Comparison of ENCODE assay signal across 8 mouse cellular contexts in genomic region chr10:75744017-75744416, GRCm38 (mm10). TPM values are rescaled to one million over a fixed set of nuclear protein-coding genes. Genes with fewer than 3 reads are reported as not detected.
DNase-seq lines count a peak whose midpoint lies in the region; ATAC-seq lines count a peak whose summit lies in the region.

No protein-coding gene starts in this region.

- H3K4me2 ChIP-seq in forebrain, embryonic 16.5 days (ENCODE audit: low read length): no peak overlapping the region
- H3K4me2 ChIP-seq in hindbrain, embryonic 11.5 days (replicated peaks; ENCODE audit: low read depth, low read length): no peak overlapping the region
- no peak overlapping the region for H3K4me2 ChIP-seq in lung, embryonic 16.5 days (ENCODE audit: low read depth, low read length)

- H3K4me1 ChIP-seq in forebrain, embryonic 16.5 days (replicated peaks; ENCODE audit: control insufficient read depth, insufficient read depth, low read length): peaks cover 10% of the 10 kb centered on the region
- H3K4me1 ChIP-seq in hindbrain, embryonic 11.5 days (replicated peaks; ENCODE audit: control insufficient read depth, insufficient read depth, low read length): no peaks in the 10 kb centered on the region
- H3K4me1 ChIP-seq in lung, embryonic 16.5 days (replicated peaks; ENCODE audit: control insufficient read depth, insufficient read depth, low read length): no peaks in the 10 kb centered on the region

- 43% methylated on average over 3 of the region's 3 CpGs for WGBS in forebrain, embryonic 16.5 days
- 44% methylated on average over 3 of the region's 3 CpGs for WGBS in hindbrain, embryonic 11.5 days
- WGBS in lung, embryonic 16.5 days: 39% methylated on average over 3 of the region's 3 CpGs

- peak overlapping the region; percentile 77 for H3K27ac ChIP-seq in forebrain, embryonic 16.5 days (ENCODE audit: low read length)
- no peak overlapping the region for H3K27ac ChIP-seq in hindbrain, embryonic 11.5 days (ENCODE audit: low read depth, low read length)
- H3K27ac ChIP-seq in lung, embryonic 16.5 days (ENCODE audit: low read length): no peak overlapping the region

- H3K9ac ChIP-seq in forebrain, embryonic 16.5 days (replicated peaks; ENCODE audit: low read depth, low read length): no peak overlapping the region
- no peak overlapping the region for H3K9ac ChIP-seq in hindbrain, embryonic 11.5 days (ENCODE audit: low read depth, low read length)
- H3K9ac ChIP-seq in lung, embryonic 16.5 days (ENCODE audit: low read length): no peak overlapping the region

- H3K4me3 ChIP-seq in forebrain, embryonic 16.5 days (replicated peaks; ENCODE audit: low read length): no peak overlapping the region
- no peak overlapping the region for H3K4me3 ChIP-seq in hindbrain, embryonic 11.5 days (ENCODE audit: low read depth, low read length)
- H3K4me3 ChIP-seq in lung, embryonic 16.5 days (ENCODE audit: low read length): no peak overlapping the region

- no peaks in the 10 kb centered on the region for H3K27me3 ChIP-seq in forebrain, embryonic 16.5 days (replicated peaks; ENCODE audit: control insufficient read depth, insufficient read depth, low read length)
- H3K27me3 ChIP-seq in hindbrain, embryonic 11.5 days (ENCODE audit: control insufficient read depth, insufficient read depth, low read length): no peaks in the 10 kb centered on the region
- H3K27me3 ChIP-seq in lung, embryonic 16.5 days (ENCODE audit: control insufficient read depth, insufficient read depth, low read depth, low read length): no peaks in the 10 kb centered on the region

- no peaks in the 10 kb centered on the region for H3K9me3 ChIP-seq in forebrain, embryonic 16.5 days (ENCODE audit: control insufficient read depth, low read length)
- H3K9me3 ChIP-seq in hindbrain, embryonic 11.5 days (ENCODE audit: control insufficient read depth, low read length): no peaks in the 10 kb centered on the region
- H3K9me3 ChIP-seq in lung, embryonic 16.5 days (ENCODE audit: control insufficient read depth, low read length): no peaks in the 10 kb centered on the region

- ATAC-seq in forebrain, embryonic 16.5 days: peak; percentile 93
- ATAC-seq in hindbrain, embryonic 11.5 days (ENCODE audit: low FRiP score): peak; percentile 78; the same call in 1 of the 2 replicates
- ATAC-seq in lung, embryonic 16.5 days (ENCODE audit: low read depth): peak; percentile 86

- peaks cover 20% of the 10 kb centered on the region for H3K36me3 ChIP-seq in forebrain, embryonic 16.5 days (ENCODE audit: control insufficient read depth, insufficient read depth)
- no peaks in the 10 kb centered on the region; the same call in 1 of the 2 replicates for H3K36me3 ChIP-seq in hindbrain, embryonic 11.5 days (ENCODE audit: control insufficient read depth, insufficient read depth, low read length)
- peaks cover 25% of the 10 kb centered on the region for H3K36me3 ChIP-seq in lung, embryonic 16.5 days (ENCODE audit: control insufficient read depth, insufficient read depth, low read length)

- DNase-seq in MN1 (ENCODE audit: low spot score): peak; percentile 75
- DNase-seq in cerebellum, adult 18-20 months: peak; percentile 86 to 91
- DNase-seq in hindbrain, embryonic 11.5 days (ENCODE audit: low spot score): peak; percentile 85
- peak; percentile 85 for DNase-seq in layer of hippocampus, adult 9-10 months (ENCODE audit: low spot score)
- DNase-seq in ovary, postnatal 14 days (ENCODE audit: low spot score): peak; percentile 70
- DNase-seq in thymus, postnatal 0 days (ENCODE audit: low spot score): peak; percentile 84

RNA-seq across cellular contexts. Expression of gene Cabin1, which starts 20.1 kb away (rescaled TPM):
- 33.2 and 41.1 TPM in 2 replicates for polyA plus RNA-seq in forebrain, embryonic 16.5 days (2015; fragmentation: Nextera tagmentation; extraction: Ambion mirVana)
- 34.8 and 40.9 TPM in 2 replicates for polyA plus RNA-seq in hindbrain, embryonic 11.5 days (2014; fragmentation: Nextera tagmentation; extraction: Ambion mirVana)
- polyA plus RNA-seq in lung, embryonic 16.5 days (2015; fragmentation: Nextera tagmentation; extraction: Ambion mirVana): 39.7 and 48.8 TPM in 2 replicates
- polyA plus RNA-seq in thymus, postnatal 0 days (2015; fragmentation: Nextera tagmentation; extraction: Ambion mirVana): 21.3 and 26.1 TPM in 2 replicates

RNA-seq across cellular contexts. Expression of gene Ddt, which starts 29.2 kb away (rescaled TPM):
- polyA plus RNA-seq in forebrain, embryonic 16.5 days (2015; fragmentation: Nextera tagmentation; extraction: Ambion mirVana): 55.9 and 57.0 TPM in 2 replicates
- polyA plus RNA-seq in hindbrain, embryonic 11.5 days (2014; fragmentation: Nextera tagmentation; extraction: Ambion mirVana): 89.1 and 91.7 TPM in 2 replicates
- polyA plus RNA-seq in lung, embryonic 16.5 days (2015; fragmentation: Nextera tagmentation; extraction: Ambion mirVana): 69.0 and 74.3 TPM in 2 replicates
- 131 and 132 TPM in 2 replicates for polyA plus RNA-seq in thymus, postnatal 0 days (2015; fragmentation: Nextera tagmentation; extraction: Ambion mirVana)

RNA-seq across cellular contexts. Expression of gene Gm20441, which starts 36.7 kb away (rescaled TPM):
- not detected in 2 replicates for polyA plus RNA-seq in forebrain, embryonic 16.5 days (2015; fragmentation: Nextera tagmentation; extraction: Ambion mirVana)
- not detected in 2 replicates for polyA plus RNA-seq in hindbrain, embryonic 11.5 days (2014; fragmentation: Nextera tagmentation; extraction: Ambion mirVana)
- 0.41 and 0.65 TPM in 2 replicates for polyA plus RNA-seq in lung, embryonic 16.5 days (2015; fragmentation: Nextera tagmentation; extraction: Ambion mirVana)
- not detected in 2 replicates for polyA plus RNA-seq in thymus, postnatal 0 days (2015; fragmentation: Nextera tagmentation; extraction: Ambion mirVana)

RNA-seq across cellular contexts. Expression of gene Gstt3, which starts 37.2 kb away (rescaled TPM):
- polyA plus RNA-seq in forebrain, embryonic 16.5 days (2015; fragmentation: Nextera tagmentation; extraction: Ambion mirVana): 0.77 and 1.2 TPM in 2 replicates
- polyA plus RNA-seq in hindbrain, embryonic 11.5 days (2014; fragmentation: Nextera tagmentation; extraction: Ambion mirVana): 1.9 and 2.4 TPM in 2 replicates
- polyA plus RNA-seq in lung, embryonic 16.5 days (2015; fragmentation: Nextera tagmentation; extraction: Ambion mirVana): 34.2 and 36.4 TPM in 2 replicates
- polyA plus RNA-seq in thymus, postnatal 0 days (2015; fragmentation: Nextera tagmentation; extraction: Ambion mirVana): 9.9 and 10.1 TPM in 2 replicates

RNA-seq across cellular contexts. Expression of gene Gstt1, which starts 54.4 kb away (rescaled TPM):
- 10.5 and 15.2 TPM in 2 replicates for polyA plus RNA-seq in forebrain, embryonic 16.5 days (2015; fragmentation: Nextera tagmentation; extraction: Ambion mirVana)
- 5.0 and 5.6 TPM in 2 replicates for polyA plus RNA-seq in hindbrain, embryonic 11.5 days (2014; fragmentation: Nextera tagmentation; extraction: Ambion mirVana)
- 36.2 and 42.8 TPM in 2 replicates for polyA plus RNA-seq in lung, embryonic 16.5 days (2015; fragmentation: Nextera tagmentation; extraction: Ambion mirVana)
- polyA plus RNA-seq in thymus, postnatal 0 days (2015; fragmentation: Nextera tagmentation; extraction: Ambion mirVana): 2.2 and 2.8 TPM in 2 replicates
